Mouse (Mus musculus): ENCODE data around the gene Txnrd2. TPM values are rescaled to one million over a fixed set of nuclear protein-coding genes. Genes with fewer than 3 reads are reported as not detected.
A peak's percentile ranks its signal among the peaks of the same experiment; 100 is the strongest.

Gene Txnrd2
- polyA plus RNA-seq, 1 experiment from 2014 or later, result 11.3 TPM

GRCm38 (mm10) chr16:18484386-18484785, 58.2 kb downstream of the Txnrd2 start:
- no peak for DNase-seq (ENCODE audit: low spot score)

GRCm38 (mm10) chr16:18484794-18485435, 58.7 kb downstream of the Txnrd2 start:
- DNase-seq (ENCODE audit: low spot score), result no peak

GRCm38 (mm10) chr16:18486126-18486525, 59.9 kb downstream of the Txnrd2 start:
- DNase-seq (ENCODE audit: low spot score), result no peak

GRCm38 (mm10) chr16:18490281-18490680, 64.1 kb downstream of the Txnrd2 start:
- DNase-seq (ENCODE audit: low spot score), result no peak

- DNase-seq (ENCODE audit: low spot score), result no peak
Observed at GRCm38 (mm10) chr16:18490894-18491293, 64.7 kb downstream of the Txnrd2 start.

DNA sequence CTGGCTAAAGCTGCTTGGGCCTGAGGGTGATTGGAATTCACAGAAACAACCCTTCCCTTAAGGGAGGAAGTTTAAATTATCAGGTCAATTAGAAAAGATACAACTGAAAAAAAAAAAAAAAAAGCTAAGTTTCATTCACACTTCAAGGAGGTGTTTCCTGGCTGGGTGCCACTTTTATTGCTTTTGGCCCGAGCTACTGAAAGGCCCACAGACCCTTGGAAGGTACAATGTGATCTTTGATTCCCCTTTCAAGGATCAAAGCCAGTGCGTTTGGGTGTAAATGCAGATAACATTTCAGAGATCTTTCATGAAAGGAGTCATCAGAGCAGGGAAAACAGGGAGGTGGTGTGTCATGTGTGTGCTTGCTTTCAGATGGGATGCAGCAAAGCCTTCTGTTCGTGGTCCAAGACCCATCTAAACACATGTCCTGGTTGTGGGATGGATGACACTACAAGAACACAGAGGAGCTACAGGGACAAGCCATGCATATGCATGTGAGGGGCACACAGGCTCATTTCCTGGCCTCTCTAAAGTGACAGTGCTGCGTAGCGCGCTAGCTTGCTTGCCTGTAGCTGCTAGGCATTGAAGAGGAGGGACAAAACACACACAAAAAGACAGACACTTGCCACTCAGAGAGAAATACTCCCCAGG, 71.8 kb downstream of the Txnrd2 start:
- DNase-seq (ENCODE audit: low spot score), result no peak

GRCm38 (mm10) chr16:18498558-18498990, 72.4 kb downstream of the Txnrd2 start, which contains the start of the genes Gnb1l and Rtl10:
Gene Gnb1l (plus strand): TSS chr16:18498713.
Gene Rtl10 (plus strand): TSS chr16:18498901.
- DNase-seq (ENCODE audit: low spot score), result peak; percentile 97

- DNase-seq (ENCODE audit: low spot score), result no peak
Observed at GRCm38 (mm10) chr16:18498996-18499395, 72.8 kb downstream of the Txnrd2 start.

- DNase-seq (ENCODE audit: low spot score), result peak; percentile 64
Observed at GRCm38 (mm10) chr16:18501531-18501930, 75.3 kb downstream of the Txnrd2 start.

GRCm38 (mm10) chr16:18503566-18504342, 77.6 kb downstream of the Txnrd2 start:
- peak; percentile 83 for DNase-seq (ENCODE audit: low spot score)

- DNase-seq (ENCODE audit: low spot score), result no peak
Observed at GRCm38 (mm10) chr16:18506524-18507199, 80.5 kb downstream of the Txnrd2 start.

DNA sequence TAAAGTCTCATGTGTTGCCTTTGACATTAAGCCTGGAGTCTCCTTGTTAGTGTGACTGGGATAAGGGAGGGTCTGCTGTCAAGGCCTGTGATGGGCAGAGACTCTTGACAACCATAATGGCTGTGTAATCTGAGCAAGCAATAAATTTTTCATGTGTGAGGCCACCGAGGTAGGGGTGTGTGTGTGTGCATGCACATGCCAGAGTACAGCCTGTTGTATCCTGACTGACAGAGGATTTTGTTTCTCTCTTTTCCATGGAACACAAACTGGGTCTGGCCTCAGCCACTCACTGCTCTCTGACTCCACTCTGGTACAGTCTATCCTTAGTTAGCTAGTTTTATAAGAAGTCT, 81.0 kb downstream of the Txnrd2 start:
- DNase-seq (ENCODE audit: low spot score), result no peak

DNA sequence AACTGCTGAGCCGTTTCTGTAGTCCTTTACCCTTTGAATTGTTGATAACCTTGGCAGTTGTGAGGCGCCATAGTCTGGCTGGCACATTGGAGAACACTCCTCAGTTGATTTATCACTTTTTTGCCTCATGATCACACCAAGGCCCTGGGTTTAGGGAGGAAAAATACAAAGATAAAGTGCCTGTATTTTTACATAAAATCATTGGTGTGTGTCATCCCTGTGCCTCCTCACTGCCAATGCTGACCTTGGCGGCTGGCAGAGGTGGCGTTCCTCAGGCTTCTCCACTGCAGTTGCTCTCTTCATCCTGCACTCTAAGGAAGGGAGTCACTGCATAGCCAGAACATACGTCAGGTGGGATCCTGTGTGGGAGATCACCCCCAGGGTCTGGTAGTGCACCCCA, 85.6 kb downstream of the Txnrd2 start:
- DNase-seq (ENCODE audit: low spot score), result no peak

GRCm38 (mm10) chr16:18513508-18513907, 87.3 kb downstream of the Txnrd2 start:
- DNase-seq (ENCODE audit: low spot score), result no peak

- DNase-seq (ENCODE audit: low spot score), result peak; percentile 83
Observed at GRCm38 (mm10) chr16:18518091-18518490, 91.9 kb downstream of the Txnrd2 start.

- no peak for DNase-seq (ENCODE audit: low spot score)
Observed at GRCm38 (mm10) chr16:18523563-18524245, 97.5 kb downstream of the Txnrd2 start.

DNA sequence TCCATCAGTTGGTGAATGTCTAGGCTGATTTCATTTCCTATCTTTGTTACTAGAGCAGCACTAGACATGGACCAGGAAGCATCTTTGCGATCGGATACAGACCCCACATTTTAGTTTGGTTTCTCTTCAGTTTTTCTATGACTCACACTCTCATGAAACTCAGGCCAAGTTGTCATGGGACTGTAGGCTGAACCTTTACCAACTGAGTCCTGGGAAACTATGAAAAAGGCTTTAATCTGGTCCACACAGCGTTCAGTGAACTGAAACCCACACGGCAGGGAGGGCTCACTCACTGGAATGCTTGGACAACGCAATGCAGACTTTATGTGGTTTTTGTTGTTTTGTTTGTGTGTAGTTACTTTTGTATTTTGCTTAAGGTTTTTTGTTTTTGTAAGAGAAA, 102.5 kb downstream of the Txnrd2 start:
- DNase-seq (ENCODE audit: low spot score), result no peak

Data from thymus, postnatal 0 days (tissue).